Mouse (Mus musculus) c-Kit-positive CD71-negative TER-119-negative erythroid progenitor cells, embryonic 14.5 days (primary cell): ENCODE data around the gene Gm1123.
A peak's percentile ranks its signal among the peaks of the same experiment; 100 is the strongest.

ENCODE experiments used
- DNase-seq: peaks from one replicate; pipeline ENCODE4 v3.0.0-alpha.2; 2013; ENCODE audit warnings: low read depth

Gm1123 gene

DNA sequence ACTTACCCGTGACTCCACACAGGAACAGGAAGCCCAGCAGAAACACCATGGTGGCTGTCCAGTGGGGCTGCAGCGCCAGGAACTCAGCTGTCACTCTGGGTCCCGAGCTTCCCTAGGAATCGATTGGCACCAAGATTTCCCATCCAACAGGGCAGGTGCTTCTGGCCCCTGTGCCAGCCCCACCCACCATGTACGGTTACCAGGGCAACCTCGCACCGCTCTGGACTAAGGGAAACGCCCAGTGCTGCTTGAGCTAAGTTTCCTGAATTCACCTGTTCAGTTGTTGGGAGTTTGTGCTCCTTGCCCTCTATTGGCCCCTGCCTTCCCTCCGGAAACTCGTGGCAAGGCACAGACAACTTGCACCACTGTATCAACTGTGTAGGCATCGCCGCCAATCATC, at the start of gene Gm1123:
Gene Gm1123 (minus strand): TSS at position 141 of the 400 bp plus-strand sequence.
- DNase-seq = no peak

DNA sequence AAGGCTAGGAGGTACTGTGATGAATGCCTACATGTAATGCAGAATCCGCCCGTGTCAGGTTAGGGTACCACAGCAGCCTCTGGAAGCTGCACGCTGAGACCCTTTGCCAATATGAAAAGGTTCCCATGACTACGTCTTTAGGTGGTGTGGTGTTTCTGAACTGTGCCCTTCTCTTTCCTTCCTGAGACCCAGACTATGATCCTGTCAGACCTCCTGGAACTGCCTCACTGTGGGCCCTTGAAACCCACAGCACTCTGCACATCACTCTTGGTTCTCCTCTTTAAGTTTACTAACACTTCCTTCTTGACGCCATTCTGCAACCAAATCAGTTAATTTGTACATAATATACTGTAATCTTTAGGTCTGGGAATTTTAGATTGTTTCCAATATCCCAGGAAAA, 46.2 kb upstream of the Gm1123 start:
- no peak for DNase-seq

DNA sequence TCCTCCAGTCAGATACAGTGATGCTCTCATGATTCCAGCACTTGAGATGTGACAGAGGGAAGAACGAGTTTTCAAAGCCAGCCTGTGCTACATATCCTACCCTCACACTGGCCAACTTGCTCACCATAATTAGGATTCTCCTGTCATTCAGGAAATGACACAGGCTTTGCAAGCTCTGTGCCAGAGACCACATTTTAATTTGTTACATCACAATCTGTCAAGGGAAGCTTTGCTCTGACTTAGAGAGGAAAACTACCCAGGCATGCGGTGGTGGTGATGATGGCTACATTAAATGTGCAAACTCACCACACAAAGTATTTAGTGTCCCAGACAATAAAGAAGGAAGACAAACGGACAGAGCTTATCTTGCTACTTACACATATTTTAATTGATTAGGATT, 45.8 kb upstream of the Gm1123 start:
- DNase-seq = no peak

DNA sequence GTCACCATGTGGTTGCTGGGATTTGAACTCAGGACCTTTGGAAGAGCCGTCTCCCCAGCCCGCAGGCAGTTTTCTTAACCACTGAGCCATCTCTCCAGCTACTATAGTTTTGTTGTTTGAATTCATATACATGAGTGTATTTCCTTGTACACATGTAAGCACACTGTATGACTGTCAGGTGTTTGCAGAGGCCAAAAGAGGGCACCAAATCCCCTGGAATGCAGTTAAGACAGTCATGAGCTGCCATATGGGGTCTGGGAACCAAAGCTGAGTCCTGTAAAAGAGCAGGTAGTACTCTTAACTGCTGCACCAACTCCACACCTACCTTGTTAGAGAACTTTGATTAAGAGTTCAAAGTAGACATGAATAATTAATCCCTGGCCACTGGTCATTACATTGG, 45.1 kb upstream of the Gm1123 start:
- DNase-seq = no peak

DNA sequence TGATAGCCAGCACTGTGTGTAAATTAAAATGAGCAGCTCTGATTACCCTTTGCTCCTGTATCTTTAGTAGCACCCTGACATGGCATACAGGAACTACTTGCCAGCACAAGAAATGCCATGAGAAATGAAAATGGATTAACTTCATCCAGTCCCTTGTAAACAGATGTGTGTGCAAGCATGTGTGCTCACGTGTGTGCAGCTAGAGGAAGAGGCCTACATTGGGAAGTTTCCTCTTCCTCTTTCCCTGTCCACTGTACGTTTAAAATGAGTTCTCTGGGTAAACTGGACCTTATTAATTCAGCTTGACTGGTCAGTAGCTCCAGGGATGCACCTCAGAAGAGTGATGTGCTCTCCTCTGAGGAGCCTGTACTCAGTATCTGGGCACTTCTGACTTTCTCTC, 38.9 kb upstream of the Gm1123 start:
- DNase-seq = no peak

DNA sequence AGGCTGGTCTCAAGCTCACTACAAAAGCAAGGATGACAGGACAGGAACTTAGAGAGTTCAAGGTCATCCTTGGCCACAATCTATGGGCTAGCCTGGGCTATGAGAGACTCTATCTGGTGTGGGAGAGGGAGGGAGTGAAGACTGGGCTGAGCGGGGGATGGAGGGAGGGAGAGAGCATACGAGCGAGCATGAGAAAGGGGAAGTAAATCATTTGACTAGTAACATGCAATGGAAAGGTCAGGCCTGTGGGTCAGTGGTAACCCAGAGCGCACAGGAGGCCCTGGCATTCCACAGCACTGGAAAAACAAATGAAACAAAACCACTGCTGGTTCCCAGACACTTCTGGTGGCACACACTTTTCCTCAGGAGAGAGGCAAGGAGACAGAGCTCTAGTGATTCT, 37.0 kb upstream of the Gm1123 start:
- no peak for DNase-seq

DNA sequence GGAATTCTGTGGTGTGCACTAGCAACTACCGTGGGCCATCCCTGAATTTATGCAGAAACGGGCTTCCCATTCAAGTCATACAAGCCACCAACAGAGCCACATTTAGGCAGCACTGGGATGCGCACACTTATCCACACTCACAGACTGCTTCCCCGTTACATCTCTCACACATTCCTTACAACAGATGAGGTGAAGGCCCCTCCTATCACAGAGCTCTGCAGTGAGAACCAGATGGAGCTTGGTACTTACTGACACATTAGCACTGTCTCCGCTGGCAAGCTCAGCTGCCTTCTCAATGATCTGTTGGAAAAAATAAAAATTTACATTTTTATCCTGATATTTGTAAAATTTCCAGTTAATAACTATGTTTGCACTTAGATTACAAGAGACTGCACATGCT, 29.8 kb upstream of the Gm1123 start:
- DNase-seq = no peak

DNA sequence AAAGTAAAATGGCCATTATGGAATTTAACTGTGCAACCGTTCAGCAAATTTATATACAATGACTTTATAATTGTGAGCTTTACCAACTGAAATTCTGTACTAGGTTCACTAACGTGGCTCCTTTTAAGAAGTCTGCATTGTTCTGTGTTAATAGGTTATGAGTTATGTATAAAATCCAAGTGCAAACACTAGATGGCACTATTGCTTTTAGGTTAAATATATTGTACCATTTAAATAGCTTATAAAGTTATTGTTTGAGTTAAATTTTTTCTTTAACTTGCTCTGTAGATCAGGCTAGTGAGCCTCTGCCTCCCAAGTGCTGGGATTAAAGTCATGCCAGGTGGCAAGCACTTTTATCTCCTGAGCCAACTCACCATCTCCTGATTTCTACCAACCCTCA, 28.7 kb upstream of the Gm1123 start:
- DNase-seq = peak; percentile 42

DNA sequence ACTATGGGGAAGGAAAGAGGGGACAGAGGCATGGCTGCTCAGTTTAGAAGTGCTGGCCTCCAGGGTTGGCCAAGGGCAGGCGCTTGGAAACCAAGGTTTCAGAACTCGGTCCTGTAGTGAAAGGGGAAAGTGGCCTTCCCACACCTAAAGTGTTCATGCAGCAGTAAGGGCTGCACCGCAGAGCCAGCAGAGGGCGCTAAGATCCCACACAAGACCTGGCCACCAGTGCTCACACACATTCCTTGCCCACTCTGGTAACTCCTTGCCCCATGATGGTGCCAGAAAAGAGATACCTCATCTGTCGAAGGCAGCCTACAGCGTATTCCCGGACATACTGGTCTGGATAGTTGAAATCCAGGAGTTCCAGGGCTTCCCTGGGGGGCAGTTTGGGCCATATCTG, 27.0 kb upstream of the Gm1123 start:
- DNase-seq = peak; percentile 58

DNA sequence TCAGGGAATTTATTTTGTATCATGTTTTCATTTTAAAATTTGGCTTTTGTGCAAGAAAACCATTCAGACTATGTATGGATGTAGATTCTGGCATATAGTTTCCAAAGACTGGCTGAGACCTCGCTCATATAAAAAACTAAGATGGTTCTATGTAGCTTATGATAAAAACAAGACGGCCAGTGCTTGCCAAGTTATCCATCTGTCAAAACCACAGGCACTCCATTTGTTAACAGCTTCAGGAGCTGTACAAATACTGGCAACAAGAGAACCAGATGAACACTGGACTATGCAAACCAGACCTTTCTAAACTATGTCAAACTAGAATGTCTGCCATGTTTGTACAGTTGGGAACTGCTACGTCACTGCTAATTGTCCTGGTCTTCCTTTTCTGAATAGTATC, 22.2 kb upstream of the Gm1123 start:
- DNase-seq = no peak

DNA sequence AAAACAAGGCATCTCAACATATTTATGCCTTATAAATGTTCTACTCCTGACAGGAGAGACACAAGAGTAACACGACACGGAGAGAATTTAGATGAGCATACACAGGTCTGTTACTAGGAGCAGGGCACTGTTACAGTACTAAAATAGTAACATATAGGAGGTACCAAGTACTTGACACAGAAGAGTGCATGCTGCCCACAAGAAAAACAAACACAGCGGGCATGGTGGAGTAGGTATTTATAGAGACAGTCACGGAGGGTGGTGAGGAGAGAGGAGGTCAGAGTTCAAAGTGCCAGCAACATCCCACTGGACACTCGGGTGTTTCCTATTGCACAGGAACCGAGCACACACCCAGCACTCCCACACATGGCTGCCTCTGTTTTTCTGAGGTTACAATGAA, 14.2 kb upstream of the Gm1123 start:
- no peak for DNase-seq

DNA sequence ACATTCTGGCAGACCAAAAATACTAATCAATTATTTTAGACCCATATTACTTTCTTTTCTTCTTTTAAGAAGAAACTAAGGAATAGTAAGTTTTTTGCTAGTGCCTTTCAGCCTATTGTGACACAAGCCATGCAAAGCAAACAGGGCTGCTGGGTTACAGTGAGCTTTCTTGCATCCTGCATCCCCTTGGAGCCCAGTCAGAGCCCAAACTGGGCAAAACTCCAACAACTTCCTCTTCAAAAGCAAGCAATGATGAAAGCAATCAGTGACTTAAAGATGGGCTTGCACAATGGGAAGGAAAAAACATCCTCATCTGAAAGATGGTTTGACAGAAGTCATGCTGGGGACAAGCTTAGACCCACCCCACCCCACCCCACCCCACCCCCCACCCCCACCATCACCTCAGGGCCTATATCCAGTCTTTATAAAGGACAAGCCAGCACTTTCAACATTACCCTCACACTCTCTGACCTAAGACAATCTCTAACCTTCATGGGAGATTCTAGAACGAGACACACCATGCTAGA, 13.3 kb upstream of the Gm1123 start:
- no peak for DNase-seq

DNA sequence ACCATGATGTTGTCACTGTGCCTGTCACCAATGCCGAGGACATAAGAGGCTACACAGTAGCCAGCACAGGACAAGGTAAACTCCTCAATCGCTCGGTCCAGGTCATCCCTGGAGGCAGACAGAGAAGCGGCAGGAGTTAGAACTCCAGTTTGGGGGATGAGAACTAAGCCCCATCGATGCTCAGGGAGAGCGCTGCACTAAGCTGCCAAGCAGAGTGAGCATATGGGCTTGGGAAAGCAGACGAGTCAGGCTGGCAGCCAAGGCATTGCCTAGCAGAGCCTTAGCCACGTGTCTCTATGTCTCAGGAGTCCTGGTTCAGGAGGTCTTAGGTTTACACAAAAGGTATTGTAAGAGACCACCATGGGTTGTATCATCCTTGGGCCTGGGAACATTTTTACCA, 9.2 kb upstream of the Gm1123 start:
- no peak for DNase-seq

DNA sequence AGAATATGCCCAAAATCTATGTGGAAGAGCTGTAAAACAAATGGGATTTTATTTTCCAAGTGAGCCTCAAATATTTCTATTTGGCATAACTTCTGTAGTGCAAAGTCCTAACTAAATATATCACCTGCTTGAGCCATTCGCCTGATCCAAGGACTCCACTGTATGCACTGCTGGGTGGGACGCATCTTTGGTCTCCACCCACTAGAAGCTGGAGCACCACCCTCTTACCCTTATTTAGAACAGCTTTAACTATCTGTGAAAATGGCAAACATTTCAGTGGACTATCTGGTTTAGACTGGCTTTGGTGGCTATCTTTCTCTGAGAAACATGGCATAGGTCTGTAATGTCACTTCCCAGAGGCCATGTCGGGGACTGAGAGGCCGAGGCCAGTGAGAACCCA, 7.1 kb upstream of the Gm1123 start:
- DNase-seq = no peak

DNA sequence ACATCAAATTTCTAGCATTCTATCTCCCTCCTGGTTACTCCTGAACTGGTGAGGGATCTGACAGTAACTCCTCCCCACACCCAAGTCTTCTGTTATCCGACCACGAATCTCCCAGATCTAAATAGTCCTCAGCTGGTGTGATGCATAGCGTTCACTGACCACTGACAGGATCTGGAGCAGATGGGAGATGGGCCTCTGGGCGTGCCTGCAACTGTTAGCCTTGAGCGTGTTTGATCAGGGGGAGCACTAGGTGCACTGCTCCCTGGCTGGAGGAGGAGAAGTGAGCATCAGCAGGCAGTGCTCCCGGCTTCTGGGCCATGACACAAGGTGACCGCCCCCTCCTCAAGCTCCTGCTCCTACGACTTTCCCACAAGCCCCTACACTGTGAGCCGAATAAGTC, 6.5 kb upstream of the Gm1123 start:
- no peak for DNase-seq

DNA sequence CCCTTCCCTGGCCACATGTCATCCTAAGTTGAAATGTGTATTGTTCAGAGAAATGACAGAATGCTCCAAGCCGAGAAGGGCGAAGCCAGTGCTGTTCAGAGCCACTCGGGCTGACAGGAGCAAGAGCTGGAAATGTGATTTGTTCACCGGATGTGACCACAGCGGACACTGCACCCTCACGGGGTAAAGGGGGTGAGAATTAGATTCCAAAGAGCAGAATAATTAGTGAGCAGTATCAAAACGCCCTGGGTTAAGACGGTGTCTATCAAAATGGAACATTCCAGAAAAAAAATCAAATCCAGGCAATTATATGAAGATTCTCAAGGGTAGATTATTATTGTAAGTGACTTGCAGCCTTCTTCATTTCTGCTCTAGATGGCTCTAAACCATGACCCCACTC, 1.4 kb downstream of the Gm1123 start:
- DNase-seq = no peak

DNA sequence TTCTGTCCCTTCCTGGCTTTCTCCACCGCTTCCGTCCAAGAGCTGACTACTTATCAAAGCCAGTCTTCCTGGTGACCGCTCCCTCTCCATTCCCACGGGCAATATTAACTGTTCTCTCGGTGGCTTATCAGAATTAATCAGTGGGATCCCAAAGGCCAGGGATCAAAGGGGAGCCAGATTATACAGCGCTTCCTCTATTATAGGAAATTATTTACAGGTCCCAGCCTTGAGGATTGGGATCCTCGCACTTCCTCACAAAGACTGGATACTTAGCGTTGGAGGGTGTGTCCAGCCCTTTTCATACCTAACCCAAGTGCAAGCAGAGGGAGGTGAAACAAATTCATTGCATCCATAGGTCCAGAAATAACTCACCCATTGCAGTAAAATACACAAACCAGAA, 3.5 kb downstream of the Gm1123 start:
- DNase-seq = no peak

DNA sequence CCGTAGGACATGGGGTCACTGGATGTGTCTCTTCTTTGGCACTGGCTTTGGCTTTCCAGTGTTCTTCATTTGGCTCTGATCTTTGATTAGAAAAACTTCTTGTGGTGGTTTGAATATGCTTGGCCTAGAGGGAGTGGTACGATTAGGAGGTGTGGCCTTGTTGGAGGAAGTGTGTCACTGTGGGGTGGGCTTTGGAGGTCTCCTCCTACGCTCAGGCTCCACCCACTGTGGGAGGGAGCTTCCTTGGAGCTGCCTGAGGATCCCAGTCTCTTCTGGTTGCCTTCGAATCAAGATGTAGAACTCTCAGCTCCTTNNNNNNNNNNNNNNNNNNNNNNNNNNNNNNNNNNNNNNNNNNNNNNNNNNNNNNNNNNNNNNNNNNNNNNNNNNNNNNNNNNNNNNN, 13.8 kb downstream of the Gm1123 start:
- DNase-seq = no peak

DNA sequence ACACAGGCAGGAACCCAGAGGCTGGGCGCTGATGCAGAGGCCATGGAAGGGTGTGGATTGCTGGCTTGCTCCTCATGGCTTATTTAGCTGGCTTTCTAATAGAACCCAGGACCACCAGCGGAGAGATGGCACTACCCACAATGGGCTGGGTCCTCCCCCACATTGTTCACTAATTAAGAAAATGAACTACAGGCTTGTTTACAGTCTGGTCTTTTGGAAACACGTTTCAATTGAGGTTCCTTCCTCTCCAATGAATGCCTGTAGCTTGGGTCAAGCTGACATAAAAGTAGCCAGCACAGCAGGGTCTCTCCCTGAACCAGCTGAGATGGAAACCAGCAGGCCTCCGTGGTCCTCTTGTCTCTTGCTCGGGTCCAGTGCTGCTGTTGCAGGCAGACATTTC, 14.3 kb downstream of the Gm1123 start:
- DNase-seq = no peak

DNA sequence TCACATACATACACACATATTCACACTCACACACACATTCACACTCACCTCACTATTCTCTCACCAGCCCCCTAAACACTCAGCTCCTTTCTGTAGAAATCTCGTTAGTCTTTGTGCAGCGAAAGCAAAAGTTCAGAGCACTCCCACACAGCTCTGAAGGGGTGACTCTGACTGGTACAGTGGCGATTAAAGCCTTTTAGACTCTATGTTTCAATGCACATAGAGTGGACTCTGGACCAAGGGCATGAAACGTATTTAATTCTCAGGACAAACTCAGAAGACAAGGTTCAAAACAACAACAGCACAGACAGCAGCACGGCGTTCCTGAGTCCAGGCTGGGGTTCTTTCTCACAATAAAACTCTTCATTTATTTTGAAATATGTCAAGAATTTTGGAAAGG, 17.8 kb downstream of the Gm1123 start:
- no peak for DNase-seq

DNA sequence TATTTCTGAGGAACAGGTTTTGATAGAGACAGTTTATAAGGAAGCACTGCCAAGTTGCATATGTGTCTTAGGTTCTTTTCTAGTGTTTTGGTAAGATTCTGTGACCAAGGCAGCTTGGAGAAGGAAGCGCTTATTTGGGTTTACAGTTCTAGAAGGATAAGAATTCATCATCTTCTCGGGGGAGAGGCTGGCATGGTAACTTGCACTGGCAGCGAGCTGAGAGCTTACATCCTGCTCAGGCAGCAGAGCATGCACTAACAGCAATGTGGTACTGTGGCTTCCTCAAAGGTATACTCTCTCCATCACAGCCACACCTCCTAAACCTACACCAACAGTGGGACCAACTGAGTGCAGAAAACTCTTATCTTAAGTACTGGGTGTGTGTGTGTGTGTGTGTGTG, 18.8 kb downstream of the Gm1123 start:
- no peak for DNase-seq

DNA sequence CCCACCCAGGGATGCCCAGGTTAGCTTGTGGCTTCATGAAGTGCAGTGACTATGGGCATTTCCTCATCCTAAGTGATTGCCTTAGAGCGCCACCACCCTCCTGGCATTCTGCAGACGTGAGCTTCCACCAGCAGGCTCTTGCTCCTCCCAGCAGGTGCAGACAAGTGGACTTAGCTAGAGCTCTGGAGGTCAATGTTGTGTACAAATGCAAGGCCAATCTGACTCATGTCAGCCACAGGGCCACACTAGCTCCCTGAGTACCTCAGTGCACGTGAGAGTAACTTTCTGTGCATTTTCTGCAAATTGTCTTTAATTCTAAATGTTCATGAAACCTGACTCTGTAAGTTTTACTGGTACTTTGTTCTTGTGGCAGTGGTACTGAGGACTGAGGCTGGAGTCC, 19.2 kb downstream of the Gm1123 start:
- DNase-seq = no peak

DNA sequence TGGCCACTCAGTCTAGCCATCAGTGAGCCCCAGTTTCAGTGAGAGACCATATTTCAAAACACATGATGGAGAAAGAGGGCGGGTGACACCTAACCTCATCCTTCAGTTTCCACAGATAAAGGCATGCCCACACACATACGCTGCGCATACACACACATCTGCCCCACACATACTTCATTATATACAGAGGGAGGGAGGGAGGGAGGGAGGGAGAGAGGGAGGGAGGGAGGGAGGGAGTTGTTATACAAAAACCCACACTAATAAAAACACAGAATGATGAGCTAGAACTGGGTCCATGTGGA, 25.7 kb downstream of the Gm1123 start:
- no peak for DNase-seq

DNA sequence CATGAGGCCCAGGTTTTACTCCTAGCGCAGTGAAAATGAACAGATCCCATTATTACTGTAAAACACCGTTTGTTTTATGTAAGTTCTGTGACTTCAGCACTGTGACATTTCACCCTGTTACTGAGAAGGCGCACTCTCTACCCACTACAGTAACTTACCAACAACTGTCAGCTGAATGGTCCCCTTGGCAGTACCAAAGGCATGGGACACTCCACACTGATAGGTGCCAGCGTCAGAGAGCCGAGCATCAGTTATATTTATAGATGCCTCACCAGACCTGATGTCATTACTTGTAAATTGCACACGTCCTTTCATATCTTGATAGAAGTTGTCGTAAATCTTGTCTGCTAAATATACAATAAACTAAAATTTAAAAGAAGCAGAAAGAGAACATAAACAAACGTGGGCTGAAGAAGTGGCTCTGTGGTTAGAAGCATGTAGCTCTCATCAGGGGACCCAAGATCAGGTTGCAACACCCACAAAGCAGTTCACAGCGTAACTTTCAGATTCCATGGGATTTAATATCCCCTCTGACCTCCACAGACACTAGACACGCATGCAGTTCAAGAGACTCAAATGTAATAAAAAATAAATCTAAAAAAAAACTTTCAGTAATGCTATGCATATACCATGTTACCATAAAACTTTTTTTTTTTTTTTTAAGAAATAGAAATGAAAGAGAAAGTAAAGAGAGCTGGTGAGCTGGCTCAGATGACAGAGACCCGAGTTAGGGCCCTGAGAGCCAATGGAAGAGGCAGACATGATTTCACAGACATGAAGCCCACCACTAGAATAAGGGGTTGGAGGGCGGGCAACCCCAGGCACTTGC, 26.2 kb downstream of the Gm1123 start:
- no peak for DNase-seq
